Mouse (Mus musculus): ENCODE measurements around the gene Rrp36.

DNA sequence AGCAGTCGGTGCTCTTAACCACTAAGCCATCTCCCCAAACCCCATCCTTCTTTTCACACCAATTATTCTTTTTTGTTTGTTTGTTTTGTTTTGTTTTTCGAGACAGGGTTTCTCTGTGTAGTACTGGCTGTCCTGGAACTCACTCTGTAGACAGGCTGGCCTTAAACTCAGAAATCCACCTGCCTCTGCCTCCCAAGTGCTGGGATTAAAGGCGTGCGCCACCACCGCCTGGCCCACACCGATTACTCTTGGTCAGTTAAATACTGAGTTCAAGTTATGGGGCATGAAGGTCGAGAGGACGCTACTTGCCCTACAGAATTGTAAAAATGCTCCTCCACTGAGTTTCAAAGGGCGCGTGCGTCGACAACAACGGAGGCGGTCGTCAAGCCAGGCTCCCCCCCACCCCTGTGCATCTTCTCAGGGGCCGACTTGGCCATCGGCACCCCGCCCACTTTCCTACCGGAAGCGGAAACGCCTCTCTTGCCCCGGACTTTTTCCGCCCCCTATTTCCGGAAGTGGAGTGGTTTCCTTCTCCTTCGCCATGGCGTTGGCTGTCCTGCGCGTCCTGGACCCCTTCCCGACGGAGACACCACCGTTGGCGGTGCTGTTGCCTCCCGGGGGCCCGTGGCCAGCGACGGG, 36.9 kb upstream of the Rrp36 start, which contains the start of gene Pex6:
- no peak for TF ChIP-seq CTCF (IDR thresholded peaks at IDR 0.05)
- TF ChIP-seq EP300 (IDR thresholded peaks at IDR 0.05): no peak; the same call in 1 of the 2 replicates

Measured in lung, postnatal 0 days (tissue).